Mouse (Mus musculus): ENCODE data around the gene Tm4sf4.

Tm4sf4 gene

GRCm38 (mm10) chr3:57474421-57474820 lies 49.3 kb downstream of the Tm4sf4 start:
- DNase-seq (ENCODE audit: low spot score in 2 of 2) = no peak

GRCm38 (mm10) chr3:57480640-57481039 lies 55.5 kb downstream of the Tm4sf4 start:
- no peak for DNase-seq (ENCODE audit: low spot score in 2 of 2)

- no peak for DNase-seq (ENCODE audit: low spot score in 2 of 2)
Measured at GRCm38 (mm10) chr3:57481981-57482380, 56.9 kb downstream of the Tm4sf4 start.

GRCm38 (mm10) chr3:57486068-57486467 lies 61.0 kb downstream of the Tm4sf4 start:
- no peak for DNase-seq (ENCODE audit: low spot score in 2 of 2)

GRCm38 (mm10) chr3:57487455-57488153 lies 62.5 kb downstream of the Tm4sf4 start:
- DNase-seq (ENCODE audit: low spot score in 2 of 2) = no peak
